Mouse (Mus musculus) CH12.LX (cell line): ENCODE measurements around the gene Gpx8.

Experiments
- CTCF ChIP-seq, 2 experiments: IDR thresholded peaks in 1 of 2; conservative IDR thresholded peaks in 1 of 2; 2 replicates each; pipeline ENCODE4 v1.5.1; 2011 to 2012; ENCODE audit warnings: low read depth in 2 of 2, low read length in 2 of 2, improper control_type of control experiment in 1 of 2, inconsistent platforms in 1 of 2, mild to moderate bottlenecking in 1 of 2, moderate library complexity in 1 of 2
- JUND ChIP-seq: conservative IDR thresholded peaks from 2 replicates; pipeline ENCODE4 v1.6.1; 2011; ENCODE audit warnings: low read depth, low read length, improper control_type of control experiment
- MYC ChIP-seq: IDR thresholded peaks from 2 replicates; pipeline ENCODE4 v1.6.1; 2011; ENCODE audit warnings: low read depth, mild to moderate bottlenecking, improper control_type of control experiment, low read length
- NELFE ChIP-seq: IDR thresholded peaks from 2 replicates; pipeline ENCODE4 v1.6.1; 2011; ENCODE audit warnings: low read depth, low read length, improper control_type of control experiment
- SMC3 ChIP-seq: IDR thresholded peaks from 2 replicates; pipeline ENCODE4 v1.6.1; 2011; ENCODE audit warnings: low read depth, low read length, improper control_type of control experiment
- TCF12 ChIP-seq: IDR thresholded peaks from 2 replicates; pipeline ENCODE4 v1.6.1; 2014; ENCODE audit warnings: low read depth, mild to moderate bottlenecking, inconsistent platforms, low read length, improper control_type of control experiment

- 0 out of 2 replicates have a peak, but pooled peaks have one; percentile 29 for TF ChIP-seq JUND
- TF ChIP-seq NELFE, result no peak
- peak; percentile 55 to 97 for TF ChIP-seq CTCF (conservative IDR thresholded peaks at IDR 0.05 in 1 of 2, IDR thresholded peaks at IDR 0.05 in 1 of 2; ENCODE audit: low read depth in 2 of 2, low read length in 2 of 2)
- TF ChIP-seq TCF12, result no peak
- TF ChIP-seq SMC3, result peak; percentile 96
- 0 out of 2 replicates have a peak, but pooled peaks have one; percentile 22 for TF ChIP-seq MYC
These were observed 10.4 kb downstream of the Gpx8 start for GRCm38 (mm10) chr13:113035852-113036251.
